In the genomic region with DNA sequence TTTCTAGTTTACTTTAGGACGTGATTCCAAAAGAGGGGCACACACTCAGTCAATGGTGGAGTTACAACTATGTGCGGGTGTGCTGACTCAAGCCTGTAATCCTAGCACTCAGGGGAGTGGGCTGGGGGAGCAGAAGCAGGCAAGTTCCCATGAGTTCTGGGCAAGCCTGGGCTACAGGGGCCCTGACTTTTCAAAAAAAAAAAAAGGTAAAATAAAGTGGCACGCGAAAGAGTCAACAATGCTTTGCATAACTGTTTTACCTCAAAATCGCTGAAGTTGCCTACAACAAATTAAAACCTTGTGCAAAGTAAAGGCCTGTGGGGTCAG, we compare ENCODE assay signal across 8 mouse cellular contexts. TPM values are rescaled to one million over a fixed set of nuclear protein-coding genes. Genes with fewer than 3 reads are reported as not detected.
A peak's percentile ranks its signal among the peaks of the same experiment; 100 is the strongest.
DNase-seq lines count a peak whose midpoint lies in the region; ATAC-seq and TF ChIP-seq lines count a peak whose summit lies in the region.

No protein-coding gene starts in this region.

- DNase-seq in gastrocnemius, adult 2 months: peak; percentile 27
- no peak for DNase-seq in gastrocnemius, adult 8-10 months (ENCODE audit: low spot score in 2 of 2)
- DNase-seq in thymus, postnatal 0 days (ENCODE audit: low spot score): peak; percentile 4
- DNase-seq in thymus, adult 18-20 months: no peak
- DNase-seq in right cerebral cortex, postnatal 25 days: no peak
- DNase-seq in adrenal gland, adult 8-10 months: no peak

- peak overlapping the region; percentile 91 for H3K9ac ChIP-seq in liver, embryonic 12.5 days

- WGBS in liver, embryonic 12.5 days (ENCODE audit: insufficient replicate concordance): 5% methylated on average over 5 of the region's 5 CpGs

- H3K27ac ChIP-seq in gastrocnemius, adult 2 months: peak overlapping the region; percentile 97
- H3K27ac ChIP-seq in liver, embryonic 12.5 days: peak overlapping the region; percentile 91

- H3K4me2 ChIP-seq in liver, embryonic 12.5 days: peak overlapping the region; percentile 100

- H3K36me3 ChIP-seq in liver, embryonic 12.5 days: peaks cover 2% of the 10 kb centered on the region; the same call in 1 of the 2 replicates

- no peaks in the 10 kb centered on the region for H3K27me3 ChIP-seq in liver, embryonic 12.5 days (replicated peaks)

- peaks cover 35% of the 10 kb centered on the region for H3K4me1 ChIP-seq in liver, embryonic 12.5 days

- TF ChIP-seq CTCF in gastrocnemius, adult 2 months (IDR thresholded peaks at IDR 0.05): no peak

- no peak for ATAC-seq in liver, embryonic 12.5 days
- no peak for ATAC-seq in activated CD4-positive, CD25-positive, alpha-beta regulatory T cell, adult 4 months

- H3K4me3 ChIP-seq in gastrocnemius, adult 2 months: peak overlapping the region; percentile 88
- H3K4me3 ChIP-seq in liver, embryonic 12.5 days: peak overlapping the region; percentile 91

- no peaks in the 10 kb centered on the region for H3K9me3 ChIP-seq in liver, embryonic 12.5 days (replicated peaks)

- intact Hi-C loops in gastrocnemius, adult 2 months (cut with DNase I): loop anchor here (5.0 to 10.0 kb wide), 3 partner anchors 33 to 365 kb away; partner anchors contain the start of gene Wapl

RNA-seq across cellular contexts. Expression of gene Shld2, which starts 0.4 kb away (rescaled TPM):
- 10 to 100 TPM; 10.7 to 11.8 TPM for total RNA-seq in gastrocnemius, adult 2 months (2021)
- total RNA-seq in gastrocnemius, adult 8-10 months (2022): 10 to 100 TPM; 10.7 to 14.8 (median 13.2) TPM
- polyA plus RNA-seq in thymus, postnatal 0 days (2015; fragmentation: Nextera tagmentation; extraction: Ambion mirVana): 16.5 and 22.6 TPM in 2 replicates
- polyA plus RNA-seq in liver, embryonic 12.5 days (2016; fragmentation: Nextera tagmentation; extraction: Ambion mirVana): 8.2 and 9.7 TPM in 2 replicates
- polyA plus RNA-seq in activated CD4-positive, CD25-positive, alpha-beta regulatory T cell, adult 4 months (2017; shearing (Covaris generic)): 1 to 10 TPM; 8.3 to 9.2 TPM
- 10 to 100 TPM; 11.3 to 13.5 (median 12.6) TPM for total RNA-seq in adrenal gland, adult 8-10 months (2022)

RNA-seq across cellular contexts. Expression of gene Glud1, which starts 0.7 kb away (rescaled TPM):
- 100 to 1,000 TPM; 112 to 139 TPM for total RNA-seq in gastrocnemius, adult 2 months (2021)
- total RNA-seq in gastrocnemius, adult 8-10 months (2022): 100 to 1,000 TPM; 118 to 138 (median 133) TPM
- polyA plus RNA-seq in thymus, postnatal 0 days (2015; fragmentation: Nextera tagmentation; extraction: Ambion mirVana): 56.6 and 65.6 TPM in 2 replicates
- 137 and 145 TPM in 2 replicates for polyA plus RNA-seq in liver, embryonic 12.5 days (2016; fragmentation: Nextera tagmentation; extraction: Ambion mirVana)
- 10 to 100 TPM; 37.3 to 50.1 TPM for polyA plus RNA-seq in activated CD4-positive, CD25-positive, alpha-beta regulatory T cell, adult 4 months (2017; shearing (Covaris generic))
- 100 to 1,000 TPM; 213 to 238 (median 225) TPM for total RNA-seq in adrenal gland, adult 8-10 months (2022)

RNA-seq across cellular contexts. Expression of gene Fam25c, which starts 45.4 kb away (rescaled TPM):
- total RNA-seq in gastrocnemius, adult 2 months (2021): not detected
- not detected for total RNA-seq in gastrocnemius, adult 8-10 months (2022)
- 2.7 and 4.5 TPM in 2 replicates for polyA plus RNA-seq in thymus, postnatal 0 days (2015; fragmentation: Nextera tagmentation; extraction: Ambion mirVana)
- not detected in 2 replicates for polyA plus RNA-seq in liver, embryonic 12.5 days (2016; fragmentation: Nextera tagmentation; extraction: Ambion mirVana)
- not detected for polyA plus RNA-seq in activated CD4-positive, CD25-positive, alpha-beta regulatory T cell, adult 4 months (2017; shearing (Covaris generic))
- not detected for total RNA-seq in adrenal gland, adult 8-10 months (2022)

Comparison
In these comparisons a context has a peak if more than half of its experiments do, and no peak if none do; other contexts are left out.
1. DNase-seq: peak in gastrocnemius, adult 2 months (single experiment) and thymus, postnatal 0 days (single experiment); none in gastrocnemius, adult 8-10 months (0 of 2), thymus, adult 18-20 months (0 of 2), right cerebral cortex, postnatal 25 days (single experiment) and adrenal gland, adult 8-10 months (single experiment).